Mouse (Mus musculus) testis, adult 2 months (tissue): ENCODE results near the gene Syt8.

Experiments
- CTCF ChIP-seq: fragments of 200-500 bp; IDR thresholded peaks from 2 replicates; pipeline ENCODE4 v1.5.1; 2012; ENCODE audit warnings: low read depth, mild to moderate bottlenecking, inconsistent platforms, low read length, moderate library complexity; ENCODE audit not compliant: control insufficient read depth, insufficient read depth, insufficient replicate concordance
- POLR2A ChIP-seq: fragments of 200-500 bp; IDR thresholded peaks from 2 replicates; pipeline ENCODE4 v1.6.1; 2012; ENCODE audit warnings: low read depth, mild to moderate bottlenecking, inconsistent platforms, low read length, moderate library complexity; ENCODE audit not compliant: control insufficient read depth

- no peak for TF ChIP-seq CTCF
- TF ChIP-seq POLR2A: no peak
These were observed 22.7 kb downstream of the Syt8 start for GRCm38 (mm10) chr7:142457227-142457811.
